Mouse (Mus musculus) layer of hippocampus, adult 9-10 months (tissue): ENCODE results near the gene Pafah1b2.

Experiments used
- DNase-seq: peaks from one replicate; pipeline ENCODE4 v3.0.0; 2022; ENCODE audit warnings: low spot score

Gene Pafah1b2

GRCm38 (mm10) chr9:46012091-46013008, at the start of gene Pafah1b2, which contains the start of gene Sik3:
TSS of gene Pafah1b2 (minus strand) at chr9:46012690.
TSS of gene Sik3 (plus strand) at chr9:46012820.
- DNase-seq, result peak; percentile 79

DNA sequence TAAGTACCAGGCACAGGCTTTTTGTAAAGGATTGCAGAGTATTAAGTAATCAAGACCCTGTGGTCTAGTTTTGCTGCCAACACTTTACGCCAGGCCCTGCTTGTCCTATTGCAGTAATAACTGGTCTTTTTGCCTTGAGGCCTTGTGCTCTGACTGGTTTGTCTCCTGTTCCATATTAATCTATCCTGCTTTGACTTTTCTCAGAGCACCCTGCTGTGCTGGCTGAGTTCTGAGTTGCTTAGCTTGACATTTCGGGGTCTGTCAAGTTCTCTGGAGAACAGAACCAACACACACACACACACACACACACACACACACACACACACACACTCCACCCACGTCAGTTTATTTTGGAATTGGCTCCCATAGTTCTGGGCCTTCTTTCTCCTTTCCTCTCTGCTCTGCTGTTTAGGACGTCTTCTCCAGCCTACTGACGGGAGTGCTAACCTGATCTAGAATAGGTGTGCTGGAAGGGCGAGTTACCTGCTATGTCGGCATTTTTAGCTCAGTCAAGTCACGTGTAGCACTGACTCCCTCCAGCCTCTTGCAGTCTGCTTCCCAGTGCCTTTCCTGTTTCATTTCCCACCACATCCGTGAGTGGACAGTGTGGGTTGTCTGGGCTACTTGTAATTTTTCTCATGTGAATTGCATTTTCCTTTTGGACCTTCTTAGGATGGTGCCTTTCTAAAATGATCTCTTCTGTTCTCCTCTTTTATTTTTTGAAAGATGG, 49.4 kb upstream of the Pafah1b2 start:
- DNase-seq, result no peak

- DNase-seq, result no peak
Observed at GRCm38 (mm10) chr9:46060249-46060648, 47.8 kb upstream of the Pafah1b2 start.

DNA sequence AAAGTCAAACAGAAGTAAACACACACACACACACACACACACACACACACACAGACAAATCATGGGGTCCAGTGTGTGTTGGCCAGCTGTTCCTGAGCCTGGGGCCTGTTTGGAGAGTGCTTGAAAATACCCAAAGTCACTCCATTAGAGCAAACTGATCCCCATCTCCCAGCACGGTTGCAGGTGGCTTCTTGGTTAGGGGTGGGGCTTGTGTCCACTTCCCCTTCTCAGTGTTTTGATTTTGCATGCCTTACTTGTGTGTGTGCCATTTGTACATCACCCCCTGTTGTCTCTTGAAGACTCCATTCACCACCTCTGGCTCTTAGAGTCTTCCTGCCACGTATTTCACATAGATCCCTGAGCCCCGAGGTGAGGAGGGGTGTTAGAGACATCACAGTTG, 45.6 kb upstream of the Pafah1b2 start:
- no peak for DNase-seq

GRCm38 (mm10) chr9:46053014-46053666, 40.6 kb upstream of the Pafah1b2 start:
- DNase-seq, result peak; percentile 52

GRCm38 (mm10) chr9:46050203-46050602, 37.7 kb upstream of the Pafah1b2 start:
- no peak for DNase-seq

DNA sequence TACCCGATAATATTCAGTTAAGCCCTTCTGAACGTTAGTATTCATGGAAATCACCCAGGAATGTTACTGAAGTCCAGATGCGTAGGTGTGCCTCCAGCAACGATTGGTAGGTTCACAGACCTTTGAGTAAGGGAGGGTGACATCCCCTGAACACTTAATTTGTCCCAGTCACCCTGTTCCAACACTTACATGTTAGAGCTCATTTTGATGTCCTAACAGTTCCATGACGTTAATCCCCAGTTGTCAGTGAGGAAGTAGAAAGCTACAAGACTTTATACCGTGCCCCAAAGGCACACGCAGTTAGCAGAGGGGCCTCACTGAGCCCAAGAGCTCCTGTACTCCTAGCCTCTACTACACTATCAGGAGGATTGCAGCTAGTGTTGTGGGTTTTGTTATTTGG, 37.0 kb upstream of the Pafah1b2 start:
- DNase-seq, result no peak

DNA sequence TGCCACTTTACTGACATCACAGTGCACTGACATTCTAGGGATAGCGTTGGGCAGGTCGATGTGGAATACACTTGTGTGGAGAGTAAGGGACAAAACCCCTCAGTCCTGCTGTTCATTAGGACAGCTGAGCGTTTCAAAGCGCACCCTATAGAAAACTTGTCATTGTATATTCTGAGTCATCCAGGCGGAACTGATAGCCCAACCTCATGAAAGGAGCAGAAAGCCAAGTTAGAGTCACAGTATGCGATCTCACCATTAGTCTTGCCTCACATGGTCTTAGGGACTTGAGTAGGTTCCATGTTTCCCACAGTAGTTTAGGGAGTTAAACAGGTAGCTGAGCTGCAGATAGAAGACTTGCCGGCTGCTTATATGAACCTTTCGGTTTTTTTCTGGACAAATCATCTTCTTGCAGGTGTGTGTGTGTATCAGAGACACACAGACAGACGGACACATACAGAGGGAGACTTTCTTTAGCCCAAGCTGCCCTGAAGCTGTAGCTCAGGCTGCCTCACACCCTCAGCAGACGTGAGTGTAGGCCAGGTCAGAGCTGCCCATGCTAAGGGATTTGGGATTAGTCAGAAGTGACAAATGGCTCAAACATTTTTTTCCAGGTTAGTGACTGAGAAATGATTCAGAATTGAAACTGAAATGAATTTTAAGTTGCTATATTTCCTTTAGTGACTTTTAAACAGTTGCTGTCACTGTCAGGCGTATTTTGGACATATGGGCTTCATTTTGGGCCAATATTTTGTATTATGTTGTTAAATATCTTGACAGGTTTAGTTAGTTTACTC, 34.4 kb upstream of the Pafah1b2 start:
- no peak for DNase-seq

GRCm38 (mm10) chr9:46043626-46044025, 31.1 kb upstream of the Pafah1b2 start:
- no peak for DNase-seq

- no peak for DNase-seq
Observed at GRCm38 (mm10) chr9:46042387-46042786, 29.9 kb upstream of the Pafah1b2 start.

DNA sequence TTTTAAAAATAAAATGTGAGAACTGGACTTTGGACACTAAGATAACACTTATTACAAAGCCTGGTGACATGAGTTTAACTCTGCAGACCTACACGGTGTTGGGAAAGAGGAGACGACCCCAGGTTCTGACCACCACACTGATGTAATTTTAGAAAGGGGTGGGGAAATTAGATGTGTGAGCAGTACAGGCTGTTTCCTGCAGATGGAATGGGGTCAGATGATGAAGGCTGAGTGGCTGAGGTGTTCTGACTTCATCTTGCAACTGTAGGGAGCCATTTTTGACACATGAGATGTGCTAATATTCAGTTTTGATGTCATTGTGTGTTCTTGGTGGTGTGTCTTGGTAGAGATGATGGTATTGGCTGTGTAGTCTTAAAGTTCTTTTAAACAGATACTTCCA, 28.7 kb upstream of the Pafah1b2 start:
- no peak for DNase-seq

GRCm38 (mm10) chr9:46038786-46039185, 26.3 kb upstream of the Pafah1b2 start:
- no peak for DNase-seq

GRCm38 (mm10) chr9:46036881-46037280, 24.4 kb upstream of the Pafah1b2 start:
- DNase-seq, result no peak

DNA sequence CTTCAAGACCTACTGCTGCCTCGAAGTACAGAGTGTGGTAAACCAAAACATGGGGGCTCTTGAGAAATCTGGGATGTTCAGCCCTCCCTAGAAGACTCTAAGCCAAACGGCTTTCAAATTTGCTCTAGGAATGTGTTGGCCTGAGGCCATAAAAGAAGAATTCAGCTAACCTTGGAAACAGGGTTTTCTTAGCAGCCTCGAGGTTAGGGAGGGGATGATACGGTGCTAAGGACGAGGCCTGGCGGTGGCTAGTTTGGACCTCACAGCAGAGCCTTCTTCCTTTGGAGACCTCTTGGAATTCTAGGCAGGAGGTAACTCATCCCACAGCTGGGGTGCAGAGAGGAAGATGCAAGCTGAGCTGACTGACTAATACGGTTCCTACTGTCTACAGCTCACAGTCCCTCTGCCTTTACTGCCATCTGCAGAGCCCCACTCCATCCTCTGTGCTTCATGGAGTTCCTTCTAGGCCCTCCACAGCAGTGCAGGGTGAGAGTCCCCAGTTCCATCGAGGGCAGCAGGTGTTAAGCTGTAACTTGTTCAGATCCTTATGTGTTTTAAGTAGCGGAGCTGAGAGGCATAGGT, 22.9 kb upstream of the Pafah1b2 start:
- no peak for DNase-seq

DNA sequence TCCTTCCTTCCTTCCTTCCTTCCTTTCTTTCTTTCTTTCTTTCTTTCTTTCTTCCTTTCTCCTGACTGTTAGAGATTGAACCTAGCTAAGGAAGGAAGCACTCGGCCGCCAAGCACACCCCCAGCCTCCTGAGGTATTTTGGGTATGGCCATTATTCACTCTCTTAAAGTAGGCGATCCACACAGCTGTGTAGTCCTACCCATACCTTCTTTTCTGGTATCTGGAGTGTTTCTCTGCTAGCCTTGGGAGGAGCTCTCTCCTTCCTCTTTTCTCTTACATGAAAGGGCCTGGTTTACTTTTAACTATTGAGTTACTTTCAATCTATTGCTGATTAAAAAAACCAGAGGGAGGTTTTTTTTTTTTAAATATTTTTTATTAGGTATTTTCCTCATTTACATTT, 21.4 kb upstream of the Pafah1b2 start:
- no peak for DNase-seq

- DNase-seq, result no peak
Observed at GRCm38 (mm10) chr9:46033058-46033457, 20.6 kb upstream of the Pafah1b2 start.

DNA sequence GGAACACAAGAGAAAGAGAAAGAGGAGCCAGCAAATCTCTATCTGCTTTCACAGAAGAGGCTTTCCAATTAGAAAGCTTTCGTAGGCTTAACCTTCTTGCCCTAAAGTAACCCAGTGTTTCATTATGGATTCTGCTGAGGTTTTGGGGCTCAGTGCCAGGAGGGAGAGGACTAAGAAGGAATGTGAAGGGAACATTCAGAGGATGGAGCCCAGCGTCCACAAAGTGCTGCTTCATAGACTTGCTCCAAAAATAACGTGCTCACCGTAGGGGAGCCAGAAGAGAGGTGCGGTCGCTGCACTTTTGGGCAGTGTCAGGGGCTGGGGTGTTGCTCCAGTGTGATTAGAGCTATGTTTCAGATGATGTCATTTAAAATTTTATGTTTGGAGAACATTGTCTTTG, 19.7 kb upstream of the Pafah1b2 start:
- no peak for DNase-seq

- no peak for DNase-seq
Observed at GRCm38 (mm10) chr9:46030968-46031367, 18.5 kb upstream of the Pafah1b2 start.

DNA sequence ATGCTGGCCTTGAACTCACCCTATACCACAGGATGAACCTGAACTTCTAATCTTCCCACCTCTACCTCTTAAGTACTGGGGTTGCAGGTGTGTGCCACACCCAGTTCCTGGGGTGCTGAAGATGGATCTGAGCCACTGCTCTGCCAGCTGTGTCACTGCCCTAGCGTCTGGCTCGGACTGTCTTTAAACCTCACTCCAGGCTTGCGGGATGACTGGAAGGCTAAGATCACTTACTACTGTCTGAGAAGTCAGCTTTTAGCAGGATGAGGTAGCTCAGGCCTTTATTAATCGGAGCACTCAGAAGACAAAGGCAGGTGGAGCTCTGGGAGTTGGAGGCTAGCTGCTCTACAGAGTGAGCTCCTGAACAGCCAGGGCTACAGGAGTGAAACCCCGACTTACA, 17.7 kb upstream of the Pafah1b2 start:
- DNase-seq, result no peak

GRCm38 (mm10) chr9:46029534-46029933, 17.0 kb upstream of the Pafah1b2 start:
- DNase-seq, result no peak

- DNase-seq, result no peak
Observed at GRCm38 (mm10) chr9:46027994-46028393, 15.5 kb upstream of the Pafah1b2 start.
